Mouse (Mus musculus): ENCODE results near the gene Arcn1.

GRCm38 (mm10) chr9:44772750-44773651, 5.4 kb upstream of the Arcn1 start:
- TF ChIP-seq CTCF (IDR thresholded peaks at IDR 0.05) (peak; percentile 90), EP300 (IDR thresholded peaks at IDR 0.05) (peak; percentile 70)
